Mouse (Mus musculus): Measurements from ENCODE around the gene Arsa. TPM values are rescaled to one million over a fixed set of nuclear protein-coding genes. Genes with fewer than 3 reads are reported as not detected.
A peak's percentile ranks its signal among the peaks of the same experiment; 100 is the strongest.
"Not testable (repeated sequence)": the region's sequence is repeated elsewhere in the genome, so short reads cannot be mapped to it uniquely, and the experiment has no call there.

Arsa gene
- polyA plus RNA-seq, 1 experiment from 2014 or later, result 9.4 TPM

DNA sequence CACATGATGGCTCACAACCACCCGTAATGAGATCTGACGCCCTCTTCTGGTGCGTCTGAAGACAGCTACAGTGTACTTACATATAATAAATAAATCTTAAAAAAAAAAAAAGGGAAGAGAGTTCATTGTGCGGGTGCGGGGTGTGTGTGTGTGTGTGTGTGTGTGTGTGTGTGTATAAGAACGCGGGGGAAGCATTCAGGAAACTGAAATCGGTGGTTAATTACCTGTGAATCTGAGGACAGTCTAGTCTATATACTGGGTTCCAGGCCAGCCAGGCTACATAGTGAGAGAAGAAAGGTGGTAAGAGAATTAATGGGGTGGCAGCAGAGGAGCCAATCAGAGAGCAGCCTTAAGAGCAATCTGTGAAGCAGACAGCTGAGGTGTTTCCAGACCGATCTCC is 46.5 kb downstream of the Arsa start:
- not testable (repeated sequence) for H3K27ac ChIP-seq (ENCODE audit: low read depth, low read length); H3K9me3 ChIP-seq (ENCODE audit: control insufficient read depth, low read length); H3K27me3 ChIP-seq (ENCODE audit: control insufficient read depth, insufficient read depth, low read length); H3K9ac ChIP-seq (ENCODE audit: low read length); ATAC-seq (ENCODE audit: low FRiP score); H3K4me2 ChIP-seq; H3K4me3 ChIP-seq (ENCODE audit: low read depth, low read length); H3K36me3 ChIP-seq (ENCODE audit: control insufficient read depth, insufficient read depth, low read length); H3K4me1 ChIP-seq (ENCODE audit: control insufficient read depth, insufficient read depth, low read length)
- WGBS, result 82% methylated on average over 7 of the region's 9 CpGs
- DNase-seq (ENCODE audit: low spot score, missing footprints), result peak; percentile 71

DNA sequence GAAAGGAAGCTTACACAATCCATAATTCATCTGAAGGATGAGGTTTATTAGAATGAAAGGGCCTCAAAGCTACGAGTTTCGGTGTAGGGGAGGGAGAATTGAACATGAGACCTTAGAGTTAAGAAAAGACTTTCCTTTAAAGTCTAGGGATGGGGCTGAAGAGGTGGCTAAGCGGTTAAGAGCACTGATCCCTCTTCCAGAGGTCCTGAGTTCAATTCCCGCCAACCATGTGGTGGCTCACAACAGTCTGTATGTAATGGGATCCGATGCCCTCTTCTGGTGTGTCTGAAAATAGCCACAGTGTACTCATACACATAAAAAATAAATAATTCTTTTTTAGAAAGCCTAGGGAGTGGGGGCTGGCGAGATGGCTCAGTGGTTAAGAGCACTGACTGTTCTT is 46.9 kb downstream of the Arsa start:
- Histone ChIP-seq H3K9ac (ENCODE audit: low read length) (peak overlapping the region; percentile 83), H3K4me3 (ENCODE audit: low read depth, low read length) (peak overlapping the region; percentile 81), H3K36me3 (ENCODE audit: control insufficient read depth, insufficient read depth, low read length) (peaks cover 4% of the 10 kb centered on the region; the same call in 1 of the 2 replicates), H3K27me3 (ENCODE audit: control insufficient read depth, insufficient read depth, low read length) (no peaks in the 10 kb centered on the region), H3K9me3 (ENCODE audit: control insufficient read depth, low read length) (no peaks in the 10 kb centered on the region), H3K4me1 (ENCODE audit: control insufficient read depth, insufficient read depth, low read length) (peaks cover 10% of the 10 kb centered on the region), H3K4me2 (peak overlapping the region; percentile 90), H3K27ac (ENCODE audit: low read depth, low read length) (peak overlapping the region; percentile 92)
- DNase-seq (ENCODE audit: low spot score, missing footprints), result peak; percentile 85
- ATAC-seq (ENCODE audit: low FRiP score), result no peak
- WGBS, result 47% methylated on average over 6 of the region's 6 CpGs

DNA sequence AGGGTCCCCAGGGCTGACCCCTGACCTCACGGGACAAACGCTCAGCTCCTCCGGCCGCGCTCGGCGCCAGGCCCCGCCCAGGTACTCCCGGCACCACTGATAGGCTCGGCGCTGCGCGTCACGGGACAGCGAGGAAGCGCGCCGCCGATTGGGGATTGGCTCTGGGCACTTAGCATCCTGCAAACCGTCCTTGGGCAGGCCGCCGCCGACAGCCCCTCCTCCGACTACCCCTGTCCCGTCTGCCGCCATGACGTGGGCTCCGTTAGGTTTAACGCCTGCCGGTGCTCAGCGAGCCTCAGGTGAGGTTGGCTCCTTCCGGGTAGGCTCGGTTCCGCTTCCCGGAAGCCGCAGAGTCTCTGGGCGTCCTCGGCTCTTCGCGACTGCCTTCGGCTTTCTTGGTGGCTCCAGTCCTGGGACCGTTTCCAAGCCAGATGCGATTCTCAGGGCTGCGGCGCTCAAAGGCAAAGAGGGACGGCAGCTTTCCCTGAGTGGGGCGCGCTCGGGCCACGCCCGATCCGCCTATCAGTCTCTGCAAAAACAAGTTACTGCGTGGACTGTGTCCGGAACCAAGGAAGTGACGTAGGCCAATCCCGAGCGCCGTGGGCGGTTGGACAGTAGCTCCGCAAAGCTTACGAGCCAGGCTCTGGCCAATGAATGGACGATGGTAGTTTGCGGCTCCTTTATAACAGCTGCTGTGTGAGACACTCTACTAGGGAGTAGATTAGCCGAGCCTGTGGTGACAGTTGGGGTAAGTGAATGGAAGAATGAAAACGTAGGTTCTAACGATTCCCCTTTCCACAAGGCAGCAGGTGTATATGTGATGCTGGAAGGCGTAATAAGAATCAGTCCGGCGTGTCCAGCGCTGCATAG is 47.6 kb downstream of the Arsa start, which contains the start of the genes C730034F03Rik, Gm44502 and Chkb:
Gene C730034F03Rik, plus strand, starts transcription at position 238 of the 870 bp plus-strand sequence.
Gene Gm44502, minus strand, starts transcription at position 345 of the 870 bp plus-strand sequence.
Gene Chkb, minus strand, starts transcription at position 557 of the 870 bp plus-strand sequence.
- H3K27me3 ChIP-seq (ENCODE audit: control insufficient read depth, insufficient read depth, low read length), result no peaks in the 10 kb centered on the region
- peak; percentile 98 for DNase-seq (ENCODE audit: low spot score, missing footprints)
- under 1% methylated on average over 68 of the region's 70 CpGs for WGBS
- peak within 1 kb of the TSS; percentile 81 for H3K4me3 ChIP-seq (ENCODE audit: low read depth, low read length)
- peak; percentile 95 for ATAC-seq (ENCODE audit: low FRiP score)
- peaks cover 10% of the 10 kb centered on the region for H3K4me1 ChIP-seq (ENCODE audit: control insufficient read depth, insufficient read depth, low read length)
- peak within 1 kb of the TSS; percentile 83 for H3K9ac ChIP-seq (ENCODE audit: low read length)
- peak within 1 kb of the TSS; percentile 90 for H3K4me2 ChIP-seq
- H3K27ac ChIP-seq (ENCODE audit: low read depth, low read length), result peak within 1 kb of the TSS; percentile 92
- no peaks in the 10 kb centered on the region for H3K9me3 ChIP-seq (ENCODE audit: control insufficient read depth, low read length)
- H3K36me3 ChIP-seq (ENCODE audit: control insufficient read depth, insufficient read depth, low read length), result peaks cover 4% of the 10 kb centered on the region; the same call in 1 of the 2 replicates

DNA sequence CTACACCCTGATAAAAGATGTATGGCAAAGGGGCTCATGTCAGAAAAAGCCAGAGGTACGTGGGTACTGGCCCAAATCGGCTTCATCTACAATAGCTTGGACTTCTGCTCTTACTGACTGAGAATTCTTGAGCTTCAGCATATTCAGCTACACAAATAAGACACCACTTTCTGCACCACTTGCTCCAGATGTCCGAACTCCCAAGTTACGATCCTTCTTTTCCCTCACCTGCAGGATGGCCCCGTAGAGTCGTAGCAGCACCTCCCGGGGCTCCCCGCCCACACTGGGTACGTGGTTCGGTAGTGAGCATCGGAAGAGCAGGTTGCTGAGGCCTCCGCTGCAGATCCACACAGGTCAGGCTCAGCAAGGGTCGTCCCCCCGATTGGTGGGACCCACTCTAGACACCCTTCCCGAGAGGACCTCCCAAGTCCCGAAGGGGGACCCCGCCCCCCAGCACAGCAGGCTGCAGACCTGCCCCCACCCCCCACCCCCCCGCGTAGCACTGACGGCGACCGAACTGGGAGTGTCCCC is 48.3 kb downstream of the Arsa start:
- DNase-seq (ENCODE audit: low spot score, missing footprints), result peak; percentile 90
- H3K4me1 ChIP-seq (ENCODE audit: control insufficient read depth, insufficient read depth, low read length), result peaks cover 10% of the 10 kb centered on the region
- H3K4me2 ChIP-seq, result peak overlapping the region; percentile 90
- H3K4me3 ChIP-seq (ENCODE audit: low read depth, low read length), result peak overlapping the region; percentile 81
- H3K9ac ChIP-seq (ENCODE audit: low read length), result peak overlapping the region; percentile 83
- peaks cover 4% of the 10 kb centered on the region; the same call in 1 of the 2 replicates for H3K36me3 ChIP-seq (ENCODE audit: control insufficient read depth, insufficient read depth, low read length)
- no peaks in the 10 kb centered on the region for H3K9me3 ChIP-seq (ENCODE audit: control insufficient read depth, low read length)
- no peak overlapping the region; the same call in 1 of the 2 replicates for H3K27ac ChIP-seq (ENCODE audit: low read depth, low read length)
- no peaks in the 10 kb centered on the region for H3K27me3 ChIP-seq (ENCODE audit: control insufficient read depth, insufficient read depth, low read length)
- 4% methylated on average over 22 of the region's 22 CpGs for WGBS
- peak; percentile 67 for ATAC-seq (ENCODE audit: low FRiP score)

DNA sequence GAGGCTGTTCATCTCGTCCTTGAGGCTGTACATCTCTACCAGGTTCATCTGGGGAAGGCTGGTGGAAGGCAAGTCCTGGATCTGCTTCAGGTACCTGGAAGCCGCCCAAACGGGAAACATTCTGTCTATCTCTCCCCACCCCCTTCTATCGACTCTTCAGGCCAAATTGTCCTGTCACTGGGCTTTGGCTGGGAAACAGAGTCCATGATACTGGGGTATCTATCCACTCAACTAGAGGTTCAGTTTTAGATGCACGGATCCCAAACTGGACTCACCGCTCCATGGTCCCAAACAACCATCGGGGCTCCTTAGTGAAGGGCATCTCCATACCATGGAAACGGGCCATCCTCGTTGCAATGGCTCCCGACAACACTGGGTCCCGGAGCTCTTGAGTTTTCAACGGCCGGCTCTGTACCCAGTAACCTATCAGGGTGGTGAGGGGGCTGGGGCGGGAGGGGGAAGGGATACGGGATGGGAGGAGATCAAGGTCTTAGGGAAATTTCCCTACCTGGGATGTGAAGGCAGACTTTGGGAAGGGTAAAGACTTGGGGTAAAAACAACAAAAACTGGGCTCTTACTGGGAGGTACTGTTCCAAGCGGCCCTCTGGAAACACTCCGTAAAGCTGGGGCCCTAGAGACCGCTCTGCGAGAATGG is 49.0 kb downstream of the Arsa start:
- ATAC-seq (ENCODE audit: low FRiP score), result no peak
- peak overlapping the region; percentile 83; the same call in 1 of the 2 replicates for H3K9ac ChIP-seq (ENCODE audit: low read length)
- no peak overlapping the region for H3K27ac ChIP-seq (ENCODE audit: low read depth, low read length)

DNA sequence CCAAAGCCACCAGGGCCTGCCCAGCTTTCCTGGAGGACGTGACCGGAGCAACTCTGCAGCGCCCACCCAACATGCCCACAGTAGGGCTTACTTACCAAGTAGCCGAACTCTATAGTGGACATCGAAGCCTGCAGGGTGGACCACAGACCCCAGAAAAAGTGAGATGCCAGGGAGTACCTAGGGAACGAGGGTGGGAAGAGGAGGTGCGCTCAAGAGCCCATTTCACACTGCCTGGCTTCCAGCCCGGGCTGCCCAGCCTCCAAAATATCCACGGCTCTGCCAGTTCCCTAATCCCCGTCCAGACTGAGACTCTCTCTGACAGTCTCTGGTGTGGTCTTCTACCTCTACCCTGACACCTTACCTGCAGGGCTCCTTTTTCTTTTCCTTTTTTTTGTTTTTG is 50.5 kb downstream of the Arsa start:
- Histone ChIP-seq H3K4me1 (ENCODE audit: control insufficient read depth, insufficient read depth, low read length) (peaks cover 10% of the 10 kb centered on the region), H3K27me3 (ENCODE audit: control insufficient read depth, insufficient read depth, low read length) (no peaks in the 10 kb centered on the region), H3K4me3 (ENCODE audit: low read depth, low read length) (no peak overlapping the region), H3K4me2 (no peak overlapping the region), H3K9me3 (ENCODE audit: control insufficient read depth, low read length) (no peaks in the 10 kb centered on the region), H3K36me3 (ENCODE audit: control insufficient read depth, insufficient read depth, low read length) (peaks cover 4% of the 10 kb centered on the region; the same call in 1 of the 2 replicates), H3K27ac (ENCODE audit: low read depth, low read length) (no peak overlapping the region), H3K9ac (ENCODE audit: low read length) (no peak overlapping the region)
- WGBS, result 89% methylated on average over 10 of the region's 10 CpGs
- no peak for DNase-seq (ENCODE audit: low spot score, missing footprints)
- ATAC-seq (ENCODE audit: low FRiP score), result no peak

More for the DNA sequence above, 49.0 kb downstream of the Arsa start:
- H3K27me3 ChIP-seq (ENCODE audit: control insufficient read depth, insufficient read depth, low read length), result no peaks in the 10 kb centered on the region
- H3K36me3 ChIP-seq (ENCODE audit: control insufficient read depth, insufficient read depth, low read length), result peaks cover 4% of the 10 kb centered on the region; the same call in 1 of the 2 replicates
- H3K4me3 ChIP-seq (ENCODE audit: low read depth, low read length), result peak overlapping the region; percentile 81
- H3K4me2 ChIP-seq, result peak overlapping the region; percentile 90
- 86% methylated on average over 19 of the region's 19 CpGs for WGBS
- peaks cover 10% of the 10 kb centered on the region for H3K4me1 ChIP-seq (ENCODE audit: control insufficient read depth, insufficient read depth, low read length)
- H3K9me3 ChIP-seq (ENCODE audit: control insufficient read depth, low read length), result no peaks in the 10 kb centered on the region
- DNase-seq (ENCODE audit: low spot score, missing footprints), result peak; percentile 77

DNA sequence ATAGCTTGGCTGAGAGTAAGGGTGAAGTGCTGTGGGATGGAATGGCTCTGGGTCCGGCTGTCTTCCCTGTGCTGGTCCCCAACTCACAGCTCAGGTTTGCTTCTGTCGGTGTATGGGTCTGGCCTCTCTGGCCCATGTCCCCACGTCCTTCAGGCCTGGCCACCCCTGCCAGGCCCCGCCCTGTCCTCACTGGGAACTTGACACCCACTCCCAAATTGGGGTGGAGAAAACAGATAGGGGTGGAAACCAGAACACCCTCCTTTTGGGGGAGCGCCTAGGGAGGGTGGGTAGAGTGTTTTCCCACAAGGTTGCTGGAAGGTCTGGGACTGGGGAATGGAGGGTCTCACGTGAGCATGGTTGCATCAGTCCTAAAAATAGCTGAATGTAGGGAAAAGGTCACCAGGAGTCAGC is 51.5 kb downstream of the Arsa start, which contains the start of gene Cpt1b:
Gene Cpt1b, minus strand, starts transcription at position 153 of the 411 bp plus-strand sequence.
- DNase-seq (ENCODE audit: low spot score, missing footprints) (no peak), ATAC-seq (ENCODE audit: low FRiP score) (no peak)
- Histone ChIP-seq H3K27ac (ENCODE audit: low read depth, low read length) (no peak within 1 kb of the TSS), H3K36me3 (ENCODE audit: control insufficient read depth, insufficient read depth, low read length) (peaks cover 4% of the 10 kb centered on the region; the same call in 1 of the 2 replicates), H3K4me1 (ENCODE audit: control insufficient read depth, insufficient read depth, low read length) (peaks cover 10% of the 10 kb centered on the region), H3K27me3 (ENCODE audit: control insufficient read depth, insufficient read depth, low read length) (no peaks in the 10 kb centered on the region), H3K4me2 (no peak within 1 kb of the TSS), H3K9me3 (ENCODE audit: control insufficient read depth, low read length) (no peaks in the 10 kb centered on the region), H3K9ac (ENCODE audit: low read length) (no peak within 1 kb of the TSS), H3K4me3 (ENCODE audit: low read depth, low read length) (no peak within 1 kb of the TSS)
- 33% methylated on average over 6 of the region's 6 CpGs for WGBS

DNA sequence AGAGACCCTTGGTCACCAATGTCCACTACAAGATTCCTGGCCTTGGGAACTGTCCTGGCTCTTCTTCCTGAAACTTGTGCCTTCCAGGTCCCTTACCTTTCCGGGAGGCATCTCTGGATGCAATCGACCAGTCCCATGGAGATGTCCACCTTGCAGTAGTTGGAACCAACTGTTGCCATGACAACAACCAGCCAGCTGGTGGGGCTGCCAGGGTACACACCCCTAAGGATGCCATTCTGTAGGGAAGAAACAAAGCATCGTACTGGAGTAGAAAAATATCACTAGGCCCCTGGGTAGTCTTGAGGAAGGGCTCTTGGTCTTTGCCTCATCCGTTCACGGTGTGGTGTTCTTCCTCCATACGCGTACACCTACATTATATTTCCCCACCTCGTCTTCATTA is 52.6 kb downstream of the Arsa start:
- WGBS, result 86% methylated on average over 8 of the region's 8 CpGs

More for the DNA sequence above, 52.6 kb downstream of the Arsa start:
- no peak overlapping the region for H3K4me3 ChIP-seq (ENCODE audit: low read depth, low read length)
- H3K9me3 ChIP-seq (ENCODE audit: control insufficient read depth, low read length), result no peaks in the 10 kb centered on the region
- no peaks in the 10 kb centered on the region for H3K27me3 ChIP-seq (ENCODE audit: control insufficient read depth, insufficient read depth, low read length)
- H3K9ac ChIP-seq (ENCODE audit: low read length), result no peak overlapping the region
- no peak for DNase-seq (ENCODE audit: low spot score, missing footprints)
- H3K36me3 ChIP-seq (ENCODE audit: control insufficient read depth, insufficient read depth, low read length), result peaks cover 7% of the 10 kb centered on the region; the same call in 1 of the 2 replicates
- no peak for ATAC-seq (ENCODE audit: low FRiP score)
- no peak overlapping the region for H3K4me2 ChIP-seq
- no peak overlapping the region for H3K27ac ChIP-seq (ENCODE audit: low read depth, low read length)
- peaks cover 6% of the 10 kb centered on the region for H3K4me1 ChIP-seq (ENCODE audit: control insufficient read depth, insufficient read depth, low read length)
